Comparison of ENCODE assay signal across 19 mouse cellular contexts in genomic region chr7:110539266-110539665, GRCm38 (mm10).
DNase-seq lines count a peak whose midpoint lies in the region; ATAC-seq and TF ChIP-seq lines count a peak whose summit lies in the region.
"Had no signal": no experiment of that assay in that cellular context is flagged by ENCODE, and none has a peak within 500 bp of the region (broad histone marks: within the 10 kb centered on the region; RNA-seq: fewer than 3 reads in every experiment).

No protein-coding gene starts in this region.

- H3K27me3 ChIP-seq in liver, adult 2 months (ENCODE audit: control insufficient read depth, insufficient read depth, low read length), result no peaks in the 10 kb centered on the region
- H3K27me3 ChIP-seq in forebrain, embryonic 16.5 days (replicated peaks; ENCODE audit: control insufficient read depth, insufficient read depth, low read length), result no peaks in the 10 kb centered on the region
- H3K27me3 ChIP-seq: embryonic facial prominence, embryonic 12.5 days; forebrain, embryonic 13.5 days; heart, embryonic 13.5 days; hindbrain, embryonic 15.5 days had no signal

- H3K4me1 ChIP-seq in liver, adult 2 months (ENCODE audit: control insufficient read depth, insufficient read depth, low read length), result peaks cover 12% of the 10 kb centered on the region
- H3K4me1 ChIP-seq in brown adipose tissue, adult 24 weeks (ENCODE audit: control insufficient read depth, insufficient read depth, insufficient read length, low read length), result peaks cover 6% of the 10 kb centered on the region; the same call in 1 of the 2 replicates
- 0 out of 2 replicates have a peak, but pooled peaks cover 2% of the 10 kb centered on the region for H3K4me1 ChIP-seq in forebrain, embryonic 16.5 days (replicated peaks; ENCODE audit: control insufficient read depth, insufficient read depth, low read length)
- H3K4me1 ChIP-seq: embryonic facial prominence, embryonic 12.5 days; forebrain, embryonic 13.5 days; heart, embryonic 13.5 days; hindbrain, embryonic 15.5 days had no signal

- H3K4me3 ChIP-seq in liver, adult 2 months (ENCODE audit: insufficient read depth, low read depth, low read length), result no peak overlapping the region
- H3K4me3 ChIP-seq in brown adipose tissue, adult 24 weeks (ENCODE audit: insufficient read depth, low read depth, low read length), result no peak overlapping the region
- no peak overlapping the region for H3K4me3 ChIP-seq in forebrain, embryonic 16.5 days (replicated peaks; ENCODE audit: low read length)
- H3K4me3 ChIP-seq: embryonic facial prominence, embryonic 12.5 days; forebrain, embryonic 13.5 days; heart, embryonic 13.5 days; hindbrain, embryonic 15.5 days had no signal

- TF ChIP-seq CTCF in liver, adult 2 months (IDR thresholded peaks at IDR 0.05; ENCODE audit: low read depth, low read length), result no peak

- H3K9me3 ChIP-seq in forebrain, embryonic 16.5 days (ENCODE audit: control insufficient read depth, low read length), result no peaks in the 10 kb centered on the region
- H3K9me3 ChIP-seq: embryonic facial prominence, embryonic 12.5 days; forebrain, embryonic 13.5 days; G1E; heart, embryonic 13.5 days; hindbrain, embryonic 15.5 days had no signal

- WGBS in liver, adult 2 months, result 34% methylated on average over 2 of the region's 2 CpGs
- 61% methylated on average over 2 of the region's 2 CpGs for WGBS in forebrain, embryonic 16.5 days

- DNase-seq in liver, adult 2 months (ENCODE audit: extremely low read depth, low read depth, low spot score), result peak; percentile 56
- no peak for DNase-seq in liver
- peak; percentile 18 to 44 for DNase-seq in urinary bladder, postnatal 36 days (ENCODE audit: low spot score in 2 of 2)
- no peak for DNase-seq in urinary bladder, postnatal 4 days (ENCODE audit: low spot score in 2 of 2)
- DNase-seq in layer of hippocampus, adult 8-10 months (ENCODE audit: low spot score in 2 of 2), result no peak
- DNase-seq: cerebellum, adult 2 months; cerebellum, postnatal 10 days; embryo, embryonic 11 days; gastrocnemius, postnatal 36 days; heart, adult 11 months; heart, postnatal 36 days had no signal

- no peak for ATAC-seq in forebrain, embryonic 16.5 days
- ATAC-seq: forebrain, embryonic 13.5 days; intestine, embryonic 16.5 days had no signal

- H3K36me3 ChIP-seq in liver, adult 2 months (ENCODE audit: control insufficient read depth, insufficient read depth, low read length), result no peaks in the 10 kb centered on the region
- H3K36me3 ChIP-seq in forebrain, embryonic 16.5 days (ENCODE audit: control insufficient read depth, insufficient read depth), result no peaks in the 10 kb centered on the region
- H3K36me3 ChIP-seq: embryonic facial prominence, embryonic 12.5 days; G1E; heart, embryonic 13.5 days; hindbrain, embryonic 15.5 days had no signal

- H3K4me2 ChIP-seq in forebrain, embryonic 16.5 days (ENCODE audit: low read length), result no peak overlapping the region
- H3K4me2 ChIP-seq: embryonic facial prominence, embryonic 12.5 days; forebrain, embryonic 13.5 days; heart, embryonic 13.5 days; hindbrain, embryonic 15.5 days had no signal

- no peak overlapping the region for H3K9ac ChIP-seq in liver, adult 2 months (ENCODE audit: low read depth, low read length)
- H3K9ac ChIP-seq in forebrain, embryonic 16.5 days (replicated peaks; ENCODE audit: low read depth, low read length), result no peak overlapping the region
- H3K9ac ChIP-seq: embryonic facial prominence, embryonic 12.5 days; forebrain, embryonic 13.5 days; heart, embryonic 13.5 days; hindbrain, embryonic 15.5 days had no signal

- TF ChIP-seq POLR2A in liver, adult 2 months (IDR thresholded peaks at IDR 0.05; ENCODE audit: extremely low read depth, insufficient read depth, low read length), result no peak

- 0 out of 2 replicates have a peak overlapping the region, but pooled peaks have one; percentile 51 for H3K27ac ChIP-seq in liver, adult 2 months (replicated peaks; ENCODE audit: insufficient read depth, low read depth, low read length)
- H3K27ac ChIP-seq in brown adipose tissue, adult 24 weeks (replicated peaks; ENCODE audit: low read depth, low read length), result peak overlapping the region; percentile 92
- H3K27ac ChIP-seq in forebrain, embryonic 16.5 days (ENCODE audit: low read length), result no peak overlapping the region
- H3K27ac ChIP-seq: embryonic facial prominence, embryonic 12.5 days; forebrain, embryonic 13.5 days; heart, embryonic 13.5 days; hindbrain, embryonic 15.5 days had no signal

- H3K79me2 ChIP-seq in liver, adult 2 months (ENCODE audit: control insufficient read depth, insufficient read depth, low read length), result peaks cover 3% of the 10 kb centered on the region; the same call in 1 of the 2 replicates

Comparison
In these comparisons a context has a peak if more than half of its experiments do, and no peak if none do; other contexts are left out.
1. DNase-seq: peak in liver, adult 2 months (single experiment) and urinary bladder, postnatal 36 days (2 of 2); none in liver (single experiment), urinary bladder, postnatal 4 days (0 of 2) and layer of hippocampus, adult 8-10 months (0 of 2).